Mouse (Mus musculus) megakaryocyte, embryonic 14.5 days (primary cell): ENCODE data around the gene Mgst3.

Experiments used
- FLI1 ChIP-seq: IDR thresholded peaks from 2 replicates; pipeline ENCODE4 v1.6.1; 2012; ENCODE audit warnings: low read length, inconsistent platforms, mixed read lengths
- GATA1 ChIP-seq: IDR thresholded peaks from 3 replicates; pipeline ENCODE4 v1.6.1; 2012; ENCODE audit warnings: mixed read lengths, low read length, inconsistent platforms, borderline replicate concordance

- no peak for TF ChIP-seq GATA1
- TF ChIP-seq FLI1, result no peak
Measured at GRCm38 (mm10) chr1:167378019-167378418, 15.6 kb downstream of the Mgst3 start.
